Mouse (Mus musculus) brain, embryonic 14.5 days (tissue): ENCODE results near the gene Slc5a11.

Experiments
- CTCF ChIP-seq: fragments of 200-500 bp; IDR thresholded peaks from 2 replicates; pipeline ENCODE4 v1.5.1; 2012; ENCODE audit warnings: inconsistent platforms, mild to moderate bottlenecking, moderate library complexity, borderline replicate concordance; ENCODE audit not compliant: insufficient read depth, insufficient read length; ENCODE audit errors: extremely low read depth
- POLR2A ChIP-seq: fragments of 200-500 bp; IDR thresholded peaks from 2 replicates; pipeline ENCODE4 v1.6.1; 2012; ENCODE audit warnings: mild to moderate bottlenecking, inconsistent platforms, borderline replicate concordance; ENCODE audit not compliant: poor library complexity, insufficient read depth, insufficient read length, severe bottlenecking; ENCODE audit errors: extremely low read depth

DNA sequence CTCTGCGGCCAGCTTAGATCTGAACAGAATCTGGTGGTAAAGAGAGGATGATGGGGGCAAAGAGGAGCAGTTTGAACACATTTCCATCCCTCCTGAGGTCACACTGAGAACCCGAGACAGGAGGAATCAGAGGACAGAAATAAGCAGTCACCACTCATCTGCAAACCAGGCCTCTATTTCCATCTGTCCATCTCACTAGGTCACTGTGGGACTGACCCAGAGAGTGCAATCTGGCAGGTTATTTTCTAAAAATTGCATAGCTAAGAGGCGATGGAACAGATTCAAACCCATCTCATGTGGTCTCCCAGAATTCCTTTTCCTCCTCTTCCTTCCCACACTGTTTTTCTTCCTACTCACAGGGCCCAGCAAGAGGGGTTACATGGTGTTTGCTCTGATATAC lies 73.3 kb downstream of the Slc5a11 start:
- TF ChIP-seq CTCF (no peak), POLR2A (no peak)
